Mouse (Mus musculus): ENCODE measurements around the gene Lfng.

- no peak for TF ChIP-seq CTCF (IDR thresholded peaks at IDR 0.05; ENCODE audit: low read depth)
- TF ChIP-seq EP300 (optimal IDR thresholded peaks at IDR 0.05) = no peak
Measured at GRCm38 (mm10) chr5:140624961-140625360, 17.8 kb downstream of the Lfng start.
